Mouse (Mus musculus) macrophage (primary cell): Measurements from ENCODE around the gene Tmem102. TPM values are rescaled to one million over a fixed set of nuclear protein-coding genes. Genes with fewer than 3 reads are reported as not detected.

Experiments
- H3K27ac ChIP-seq: fragments of 350-480 bp; formaldehyde crosslinking; 2 replicates; pipeline ENCODE4 v1.9.0; 2021
- H3K36me3 ChIP-seq: fragments of 350-480 bp; formaldehyde crosslinking; 2 replicates; pipeline ENCODE4 v1.9.0; 2021; ENCODE audit errors: inconsistent target
- H3K4me3 ChIP-seq: fragments of 350-480 bp; formaldehyde crosslinking; 2 replicates; pipeline ENCODE4 v1.9.0; 2021; ENCODE audit errors: inconsistent target
- H3K79me2 ChIP-seq: fragments of 350-480 bp; formaldehyde crosslinking; 2 replicates; pipeline ENCODE4 v1.9.0; 2021; ENCODE audit errors: inconsistent target
- WGBS: methylation state at CpG from one replicate; pipeline ENCODE4 v1.1.7; 2026; ENCODE audit warnings: inconsistent platforms; ENCODE audit not compliant: missing documents; 5-methylcytosine and 5-hydroxymethylcytosine counted together
- polyA plus RNA-seq: library from polyadenylated mRNA; stranded (reverse); fragments of 250-400 nt; gene quantifications from 3 replicates; pipeline ENCODE4 v1.2.4, GENCODE M21; 2018; ENCODE audit warnings: inconsistent platforms

Tmem102 gene
- polyA plus RNA-seq, 1 experiment from 2014 or later, result not detected

DNA sequence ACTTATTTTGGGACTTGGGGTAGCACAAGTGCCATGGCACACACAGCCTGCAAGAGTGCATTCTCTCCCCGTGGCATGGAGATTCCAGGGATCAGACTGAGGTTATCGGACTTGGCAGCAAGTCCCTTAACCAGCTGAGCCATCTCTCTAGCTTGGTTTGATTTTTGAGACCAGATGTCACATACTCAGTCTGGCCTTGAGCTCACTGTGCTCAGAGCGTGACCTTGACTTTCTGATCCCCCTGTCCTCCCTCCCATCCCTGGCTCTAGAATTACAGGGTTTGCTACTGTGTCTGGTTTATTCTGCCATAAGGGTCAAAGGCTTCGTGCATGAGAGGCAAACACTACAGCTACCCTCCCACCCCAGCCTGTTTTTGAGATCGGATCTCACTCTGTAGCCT, 16.0 kb downstream of the Tmem102 start:
- no peaks in the 10 kb centered on the region for H3K79me2 ChIP-seq
- H3K36me3 ChIP-seq, result no peaks in the 10 kb centered on the region
- WGBS, result 93% methylated on average over 5 of the region's 5 CpGs
- no peak overlapping the region for H3K4me3 ChIP-seq
- no peak overlapping the region for H3K27ac ChIP-seq

DNA sequence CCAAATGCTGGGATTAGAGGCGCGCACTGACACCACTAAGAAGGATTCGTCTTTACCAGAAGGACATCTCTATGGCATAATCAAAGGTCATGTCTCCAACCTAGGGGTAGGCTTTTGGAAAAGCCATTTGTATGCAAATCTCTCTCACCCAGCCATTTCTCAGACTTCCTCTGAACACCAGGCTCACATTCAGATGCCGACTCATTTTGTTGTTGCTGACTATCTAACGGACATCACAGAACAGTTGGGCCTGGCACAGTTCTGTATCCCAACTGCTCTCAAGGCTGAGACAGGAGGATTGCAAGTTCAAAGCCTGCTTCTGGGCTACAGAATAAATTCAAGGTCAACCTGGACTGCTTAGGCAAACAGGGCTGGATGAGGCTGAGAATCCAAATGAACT, 18.1 kb downstream of the Tmem102 start:
- no peaks in the 10 kb centered on the region for H3K79me2 ChIP-seq
- 85% methylated on average over 5 of the region's 5 CpGs for WGBS
- no peaks in the 10 kb centered on the region for H3K36me3 ChIP-seq
- no peak overlapping the region for H3K27ac ChIP-seq
- H3K4me3 ChIP-seq, result no peak overlapping the region

GRCm38 (mm10) chr11:69784793-69785272, 20.6 kb downstream of the Tmem102 start:
- no peaks in the 10 kb centered on the region for H3K36me3 ChIP-seq
- 44% methylated on average over 14 of the region's 15 CpGs for WGBS
- no peaks in the 10 kb centered on the region for H3K79me2 ChIP-seq
- H3K27ac ChIP-seq, result no peak overlapping the region
- no peak overlapping the region for H3K4me3 ChIP-seq

- 0 out of 2 replicates have a peak, but pooled peaks cover 2% of the 10 kb centered on the region for H3K36me3 ChIP-seq
- H3K27ac ChIP-seq, result no peak overlapping the region
- no peak overlapping the region for H3K4me3 ChIP-seq
- WGBS, result 85% methylated on average over 4 of the region's 4 CpGs
- no peaks in the 10 kb centered on the region for H3K79me2 ChIP-seq
These were observed 23.6 kb downstream of the Tmem102 start for GRCm38 (mm10) chr11:69781828-69782227.

DNA sequence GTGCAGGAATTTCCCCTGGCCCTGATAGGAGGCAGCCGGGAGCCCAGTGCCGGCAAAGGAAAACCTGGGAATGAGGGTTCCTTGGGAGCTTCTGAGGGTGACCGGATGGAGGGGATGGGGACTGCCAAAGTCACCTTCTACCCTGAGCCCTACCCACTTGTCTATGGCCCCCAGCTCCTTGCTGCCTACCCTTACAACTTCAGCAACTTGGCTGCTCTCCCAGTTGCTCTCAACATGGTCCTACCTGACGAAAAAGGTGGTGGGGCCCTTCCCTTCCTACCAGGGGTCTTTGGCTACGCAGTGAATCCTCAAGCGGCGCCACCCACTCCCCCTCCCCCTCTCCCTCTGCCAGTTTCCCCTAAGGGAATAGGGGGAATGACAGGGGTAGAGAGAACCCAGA, 26.4 kb downstream of the Tmem102 start:
- H3K36me3 ChIP-seq, result peaks cover 14% of the 10 kb centered on the region; the same call in 1 of the 2 replicates
- no peak overlapping the region for H3K4me3 ChIP-seq
- no peak overlapping the region for H3K27ac ChIP-seq
- H3K79me2 ChIP-seq, result no peaks in the 10 kb centered on the region
- 90% methylated on average over 7 of the region's 7 CpGs for WGBS

GRCm38 (mm10) chr11:69778258-69778982, 27.0 kb downstream of the Tmem102 start:
- 84% methylated on average over 23 of the region's 23 CpGs for WGBS
- no peak overlapping the region for H3K27ac ChIP-seq
- H3K36me3 ChIP-seq, result peaks cover 14% of the 10 kb centered on the region; the same call in 1 of the 2 replicates

DNA sequence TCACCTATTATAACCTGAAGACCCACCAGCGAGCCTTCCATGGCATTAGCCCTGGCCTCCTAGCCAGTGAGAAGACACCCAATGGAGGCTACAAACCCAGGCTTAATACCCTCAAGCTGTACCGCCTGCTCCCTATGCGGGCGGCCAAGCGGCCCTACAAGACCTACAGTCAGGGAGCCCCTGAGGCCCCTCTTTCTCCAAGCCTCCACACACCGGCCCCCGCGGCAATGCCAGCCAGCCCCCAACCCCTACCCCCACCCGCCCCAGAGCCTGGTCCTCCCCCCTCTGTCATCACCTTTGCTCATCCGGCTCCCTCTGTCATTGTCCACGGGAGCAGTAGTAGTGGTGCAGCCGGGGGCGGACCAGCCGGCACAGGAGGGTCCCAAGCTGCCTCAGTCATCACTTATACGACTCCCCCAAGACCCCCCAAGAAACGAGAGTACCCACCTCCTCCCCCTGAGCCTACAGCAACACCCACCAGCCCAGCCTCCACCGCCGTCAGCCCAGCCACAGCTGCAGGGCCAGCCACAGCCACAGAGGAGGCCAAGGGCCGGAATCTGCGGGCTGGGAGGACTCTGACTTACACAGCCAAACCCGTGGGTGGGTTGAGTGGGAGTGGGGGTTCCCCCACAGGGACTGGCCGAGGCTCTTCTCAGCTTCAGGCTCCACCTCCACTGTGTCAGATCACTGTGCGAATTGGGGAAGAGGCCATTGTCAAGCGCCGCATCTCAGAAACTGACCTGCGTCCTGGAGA, 27.7 kb downstream of the Tmem102 start:
- 77% methylated on average over 23 of the region's 26 CpGs for whole genome bisulfite sequencing
- Histone ChIP-seq H3K36me3 (peaks cover 14% of the 10 kb centered on the region; the same call in 1 of the 2 replicates), H3K79me2 (no peaks in the 10 kb centered on the region), H3K27ac (no peak overlapping the region), H3K4me3 (no peak overlapping the region)

More at GRCm38 (mm10) chr11:69778258-69778982, 27.0 kb downstream of the Tmem102 start:
- Histone ChIP-seq H3K79me2 (no peaks in the 10 kb centered on the region), H3K4me3 (no peak overlapping the region)

DNA sequence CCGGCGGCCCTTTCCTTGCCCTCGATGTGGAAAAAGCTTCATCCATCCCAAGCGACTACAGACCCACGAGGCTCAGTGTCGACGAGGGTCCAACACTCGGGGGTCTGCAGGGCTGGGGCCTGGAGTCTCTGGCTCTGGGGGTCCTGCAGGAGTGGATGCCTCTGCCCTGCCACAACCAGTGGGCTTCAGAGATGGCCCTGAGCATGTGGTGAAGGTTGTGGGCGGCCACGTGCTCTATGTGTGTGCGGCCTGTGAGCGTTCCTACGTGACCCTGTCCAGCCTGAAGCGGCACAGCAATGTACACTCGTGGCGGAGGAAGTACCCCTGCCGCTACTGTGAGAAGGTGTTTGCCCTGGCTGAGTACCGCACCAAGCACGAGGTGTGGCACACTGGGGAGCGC, 28.9 kb downstream of the Tmem102 start:
- whole genome bisulfite sequencing, result 90% methylated on average over 19 of the region's 20 CpGs
- H3K79me2 ChIP-seq, result no peaks in the 10 kb centered on the region; the same call in 1 of the 2 replicates
- peaks cover 14% of the 10 kb centered on the region; the same call in 1 of the 2 replicates for H3K36me3 ChIP-seq
- H3K27ac ChIP-seq, result no peak overlapping the region
- no peak overlapping the region for H3K4me3 ChIP-seq

GRCm38 (mm10) chr11:69775716-69776115, 29.7 kb downstream of the Tmem102 start:
- H3K36me3 ChIP-seq, result peaks cover 14% of the 10 kb centered on the region; the same call in 1 of the 2 replicates
- peaks cover 3% of the 10 kb centered on the region for H3K79me2 ChIP-seq
- H3K4me3 ChIP-seq, result no peak overlapping the region
- no peak overlapping the region for H3K27ac ChIP-seq
- WGBS, result 93% methylated on average over 10 of the region's 10 CpGs

GRCm38 (mm10) chr11:69774961-69775360, 30.5 kb downstream of the Tmem102 start:
- H3K27ac ChIP-seq, result no peak overlapping the region
- peaks cover 10% of the 10 kb centered on the region for H3K79me2 ChIP-seq
- WGBS, result 63% methylated on average over 5 of the region's 5 CpGs
- H3K36me3 ChIP-seq, result peaks cover 14% of the 10 kb centered on the region; the same call in 1 of the 2 replicates
- H3K4me3 ChIP-seq, result no peak overlapping the region

GRCm38 (mm10) chr11:69767625-69767909, 37.9 kb downstream of the Tmem102 start:
- no peak overlapping the region for H3K27ac ChIP-seq
- H3K36me3 ChIP-seq, result no peaks in the 10 kb centered on the region
- H3K79me2 ChIP-seq, result peaks cover 46% of the 10 kb centered on the region
- WGBS, result 92% methylated on average over 4 of the region's 4 CpGs
- no peak overlapping the region for H3K4me3 ChIP-seq

GRCm38 (mm10) chr11:69766872-69767624, 38.4 kb downstream of the Tmem102 start:
- 91% methylated on average over 13 of the region's 13 CpGs for WGBS
- H3K79me2 ChIP-seq, result peaks cover 46% of the 10 kb centered on the region
- H3K27ac ChIP-seq, result no peak overlapping the region
- H3K36me3 ChIP-seq, result no peaks in the 10 kb centered on the region
- peak overlapping the region; percentile 53 for H3K4me3 ChIP-seq

DNA sequence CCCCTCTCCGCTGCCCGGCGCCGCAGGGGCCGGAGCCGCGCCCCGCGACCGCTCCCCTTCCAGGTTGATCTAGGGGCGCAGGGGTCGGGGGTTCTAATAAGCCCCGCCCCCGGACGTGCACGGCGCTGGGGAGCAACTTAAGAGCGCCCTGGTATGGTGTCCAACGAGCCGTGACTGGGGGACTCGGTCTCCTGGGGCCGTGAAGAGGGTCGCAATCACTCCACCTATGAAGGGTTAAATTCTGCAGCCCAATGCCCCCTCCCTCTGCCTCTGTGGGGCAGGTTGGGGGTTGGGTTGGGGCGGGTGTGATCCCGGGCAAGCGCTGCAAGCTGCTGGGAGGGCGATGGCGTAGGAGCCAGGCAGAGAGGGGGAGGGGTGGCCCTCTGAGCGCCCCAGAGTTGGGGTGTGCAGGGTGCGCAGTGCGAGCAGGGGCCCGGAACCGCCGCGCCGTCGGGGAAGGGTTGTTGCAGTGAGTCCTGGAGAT, 39.3 kb downstream of the Tmem102 start:
- no peak overlapping the region for H3K27ac ChIP-seq
- peaks cover 46% of the 10 kb centered on the region for H3K79me2 ChIP-seq
- WGBS, result 1% methylated on average over 36 of the region's 37 CpGs
- H3K36me3 ChIP-seq, result no peaks in the 10 kb centered on the region
- peak overlapping the region; percentile 53 for H3K4me3 ChIP-seq
